Mouse (Mus musculus) right cerebral cortex, postnatal 25 days (tissue): ENCODE results near the gene Ldb1.
A peak's percentile ranks its signal among the peaks of the same experiment; 100 is the strongest.

Source experiments
- DNase-seq: peaks from one replicate; pipeline ENCODE4 v3.0.0; 2022

Gene Ldb1

DNA sequence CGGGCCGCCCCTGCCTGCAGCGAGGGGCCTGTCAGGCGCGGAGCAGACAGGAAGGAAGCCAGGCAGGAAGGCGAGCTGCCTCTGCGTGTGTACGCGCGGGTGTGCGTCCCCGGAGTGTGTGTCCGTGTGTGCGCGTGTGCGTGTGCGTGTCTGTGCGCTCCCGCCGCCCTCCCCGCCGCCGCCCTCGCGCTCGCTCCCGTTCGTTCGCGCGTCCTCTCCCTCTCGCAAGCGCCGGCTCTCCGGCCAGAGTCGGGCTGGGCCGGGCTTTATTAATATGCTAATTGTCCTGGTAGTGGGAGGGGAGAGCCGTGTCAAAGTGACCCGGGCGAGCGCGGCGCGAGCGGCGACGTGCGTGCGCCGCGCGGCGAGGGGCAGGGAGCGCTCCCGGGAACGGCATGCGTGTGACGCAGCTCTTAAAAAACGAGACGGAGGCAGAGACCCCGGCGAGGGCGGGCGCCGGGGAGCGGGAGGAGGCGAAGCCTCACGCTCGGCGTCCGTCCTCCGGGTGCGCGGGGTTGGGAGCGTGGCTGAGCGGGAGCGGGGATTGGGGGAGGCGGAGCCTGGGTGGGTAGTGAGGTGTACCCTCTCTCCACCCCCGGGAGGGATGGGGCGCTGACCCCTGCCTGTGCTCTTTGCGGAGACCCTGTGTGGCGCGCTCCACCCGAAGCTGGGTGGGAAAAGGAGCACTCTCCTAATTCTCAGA, at the start of gene Ldb1:
Ldb1 (minus strand) TSS at position 222 of the 703 bp plus-strand sequence.
- DNase-seq, result peak; percentile 85

GRCm38 (mm10) chr19:46094144-46094543, 49.1 kb upstream of the Ldb1 start:
- no peak for DNase-seq

DNA sequence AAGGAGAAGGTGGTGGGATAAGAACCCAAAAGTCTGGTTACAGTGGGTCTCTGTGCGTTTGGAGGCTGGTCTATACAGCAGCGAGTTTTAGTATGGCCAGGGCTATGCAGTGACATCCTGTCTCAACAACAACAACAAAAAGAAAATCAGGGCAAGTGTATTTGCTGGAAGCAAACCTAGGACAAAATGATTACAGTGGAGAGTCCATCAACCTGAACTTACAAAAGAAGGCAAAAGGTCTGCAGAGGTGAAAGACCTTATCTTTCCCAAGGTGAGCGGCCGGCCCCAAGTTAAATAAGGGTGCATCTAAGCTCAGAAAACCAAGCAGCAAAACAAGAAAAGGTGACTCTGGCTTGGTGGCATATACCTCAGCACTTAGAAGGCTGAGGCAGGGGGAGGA, 46.6 kb upstream of the Ldb1 start:
- DNase-seq, result no peak

DNA sequence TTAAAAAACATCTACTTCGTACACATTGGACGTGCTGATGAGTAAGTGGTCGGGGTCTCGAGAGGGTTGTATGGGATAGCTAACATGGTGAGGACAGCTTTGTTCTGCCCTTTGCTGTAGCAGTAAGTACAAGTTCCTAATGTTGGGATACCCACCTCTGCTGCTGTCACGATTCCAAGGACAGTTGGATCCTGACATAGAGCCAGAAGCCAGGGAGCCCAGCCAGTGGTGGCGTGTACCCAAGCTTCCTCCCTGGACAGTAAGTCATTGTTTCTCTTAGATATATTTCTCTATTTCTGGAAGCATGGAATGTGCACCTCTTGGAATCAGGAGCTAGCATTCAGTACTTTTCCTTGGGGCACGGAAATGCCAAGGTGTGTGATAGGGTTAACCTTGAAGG, 42.9 kb upstream of the Ldb1 start:
- DNase-seq, result no peak

GRCm38 (mm10) chr19:46086337-46086736, 41.3 kb upstream of the Ldb1 start:
- peak; percentile 30 for DNase-seq

- DNase-seq, result no peak
Measured at GRCm38 (mm10) chr19:46085185-46085584, 40.2 kb upstream of the Ldb1 start.

DNA sequence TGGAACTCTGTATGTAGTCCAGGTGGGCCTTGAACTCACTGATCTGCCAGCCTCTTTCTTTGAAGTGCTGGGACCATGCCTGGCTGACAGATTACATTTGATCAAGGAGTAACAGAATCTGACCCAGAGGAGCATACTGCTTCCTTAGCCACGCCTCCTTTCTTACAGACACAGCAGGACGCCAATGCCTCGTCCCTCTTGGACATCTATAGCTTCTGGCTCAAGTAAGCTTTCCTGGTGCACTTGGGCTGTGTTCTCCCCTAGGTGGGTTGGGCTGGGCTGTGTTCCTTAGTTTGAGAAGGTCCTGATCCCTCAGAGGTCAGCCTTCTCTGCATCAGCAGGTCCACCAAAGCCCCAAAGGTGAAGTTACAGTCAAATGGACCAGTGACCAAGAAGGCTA, 33.5 kb upstream of the Ldb1 start:
- no peak for DNase-seq

GRCm38 (mm10) chr19:46075616-46076607, 30.9 kb upstream of the Ldb1 start, which contains the start of gene Nolc1:
Gene Nolc1, plus strand, starts transcription at chr19:46075863.
- DNase-seq, result peak; percentile 99

DNA sequence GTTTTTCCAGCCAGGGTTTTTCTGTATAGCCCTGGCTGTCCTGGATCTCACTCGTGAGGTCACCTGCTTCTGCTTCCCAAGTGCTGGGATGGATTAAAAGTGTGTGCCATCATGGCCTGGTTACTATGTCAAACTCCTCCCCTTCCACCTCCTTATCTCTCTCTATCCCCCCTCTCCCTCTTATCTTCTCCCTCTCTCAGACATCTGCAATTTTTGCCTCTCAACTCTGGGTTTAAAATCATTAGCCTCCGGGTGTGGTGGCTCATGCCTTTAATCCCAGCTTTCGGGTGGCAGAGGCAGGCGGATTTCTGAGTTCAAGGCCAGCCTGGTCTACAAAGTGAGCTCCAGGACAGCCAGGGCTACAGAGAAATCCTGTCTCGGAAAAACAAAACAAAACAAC, 29.3 kb upstream of the Ldb1 start:
- DNase-seq, result no peak

DNA sequence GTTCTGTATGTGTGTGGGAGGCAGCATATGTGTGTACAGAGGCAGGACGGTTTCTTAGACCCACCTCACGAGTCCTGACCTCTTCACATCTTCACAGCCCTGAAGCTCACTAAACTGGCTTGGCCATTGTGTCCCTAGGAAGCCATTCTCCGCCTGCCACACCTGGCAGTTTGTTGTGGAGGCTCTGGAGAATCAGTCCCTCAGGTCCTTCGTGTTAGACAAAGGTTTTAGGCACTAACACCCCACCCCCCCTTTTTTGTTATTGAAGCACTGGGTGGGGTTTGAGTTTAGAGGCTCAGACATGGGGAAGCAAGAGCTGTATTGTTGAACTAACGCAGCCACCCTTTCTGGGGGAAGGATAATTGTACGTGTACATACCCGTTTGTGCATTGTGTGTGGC, 28.3 kb upstream of the Ldb1 start:
- no peak for DNase-seq

- DNase-seq, result no peak
Measured at GRCm38 (mm10) chr19:46068054-46068453, 23.0 kb upstream of the Ldb1 start.

GRCm38 (mm10) chr19:46060845-46061244, 15.8 kb upstream of the Ldb1 start:
- no peak for DNase-seq

DNA sequence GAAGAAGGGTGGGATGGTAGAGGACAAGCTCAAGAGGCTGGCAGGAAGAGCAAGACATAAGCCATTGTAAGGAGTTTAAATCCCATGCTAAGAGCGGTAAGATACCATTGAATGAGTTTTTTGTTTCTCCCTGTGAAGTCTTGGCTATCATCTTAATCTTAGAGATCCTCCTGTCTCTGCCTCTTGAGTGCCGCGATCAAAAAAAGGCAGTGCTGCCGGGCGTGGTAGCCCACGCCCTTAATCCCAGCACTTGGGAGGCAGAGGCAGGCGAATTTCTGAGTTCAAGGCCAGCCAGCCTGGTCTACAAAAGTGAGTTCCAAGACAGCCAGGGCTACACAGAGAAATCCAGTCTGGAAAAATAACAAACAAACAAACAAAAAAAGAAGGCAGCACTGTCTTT, 13.5 kb upstream of the Ldb1 start:
- DNase-seq, result no peak

GRCm38 (mm10) chr19:46056947-46057607, 12.1 kb upstream of the Ldb1 start:
- DNase-seq, result peak; percentile 78

DNA sequence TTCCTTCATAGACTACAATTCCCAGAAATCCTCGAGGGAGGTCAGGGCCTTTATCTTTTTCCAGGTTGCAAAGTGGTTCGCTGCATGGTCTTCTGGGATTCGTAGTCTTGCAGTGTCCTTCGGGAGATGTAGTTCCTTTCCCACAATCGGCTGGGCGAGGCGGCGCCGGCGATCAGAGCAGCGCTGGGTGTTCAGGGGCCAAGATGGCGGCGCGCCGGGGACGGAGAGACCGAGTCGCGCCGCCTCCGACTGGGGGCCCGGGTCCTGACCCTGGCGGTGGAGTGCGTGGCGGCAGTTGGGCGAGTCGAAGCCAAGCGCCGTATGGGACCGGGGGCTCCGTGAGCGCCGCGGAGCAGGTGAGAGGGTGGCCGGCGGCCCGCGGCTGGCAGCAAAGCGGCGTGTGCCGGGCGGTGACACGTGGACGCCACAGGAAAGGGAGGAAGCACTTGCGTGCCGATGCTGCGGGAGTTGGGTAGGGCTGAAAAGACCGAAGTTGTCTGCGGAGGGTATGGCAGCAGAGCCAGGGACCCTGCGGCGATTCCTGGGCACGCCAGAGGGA, 11.5 kb upstream of the Ldb1 start:
- peak; percentile 91 for DNase-seq

DNA sequence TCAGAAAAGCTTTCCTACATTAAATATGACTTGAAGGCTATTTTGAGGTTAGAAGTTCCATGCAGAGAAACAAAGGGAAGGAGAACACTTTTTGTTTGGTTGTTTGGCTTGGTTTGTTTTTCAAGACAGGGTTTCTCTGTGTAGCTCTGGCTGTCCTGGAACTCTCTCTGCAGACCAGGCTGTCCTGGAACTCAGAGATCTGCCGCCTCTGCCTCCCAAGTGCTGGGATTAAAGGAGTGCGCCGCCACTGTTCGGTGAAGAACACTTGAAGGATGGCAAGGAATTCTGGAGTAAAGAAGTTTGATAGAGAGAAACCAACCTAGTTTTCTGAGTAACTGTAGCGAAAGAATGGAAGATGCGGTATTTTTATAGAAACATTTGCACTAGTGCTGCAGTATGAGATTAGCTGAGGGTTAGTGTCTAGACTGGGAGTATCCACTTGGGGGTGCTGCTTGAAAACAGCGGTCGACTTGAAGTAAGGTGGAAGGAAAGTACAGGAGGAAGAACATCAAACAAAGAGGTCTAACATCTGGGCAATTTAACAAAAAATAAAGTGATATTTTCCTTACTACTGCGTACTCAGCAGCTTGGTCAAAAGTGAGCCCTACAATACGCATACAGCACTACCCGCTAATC, 10.9 kb upstream of the Ldb1 start:
- no peak for DNase-seq

- DNase-seq, result no peak
Measured at GRCm38 (mm10) chr19:46050462-46050861, 5.4 kb upstream of the Ldb1 start.

DNA sequence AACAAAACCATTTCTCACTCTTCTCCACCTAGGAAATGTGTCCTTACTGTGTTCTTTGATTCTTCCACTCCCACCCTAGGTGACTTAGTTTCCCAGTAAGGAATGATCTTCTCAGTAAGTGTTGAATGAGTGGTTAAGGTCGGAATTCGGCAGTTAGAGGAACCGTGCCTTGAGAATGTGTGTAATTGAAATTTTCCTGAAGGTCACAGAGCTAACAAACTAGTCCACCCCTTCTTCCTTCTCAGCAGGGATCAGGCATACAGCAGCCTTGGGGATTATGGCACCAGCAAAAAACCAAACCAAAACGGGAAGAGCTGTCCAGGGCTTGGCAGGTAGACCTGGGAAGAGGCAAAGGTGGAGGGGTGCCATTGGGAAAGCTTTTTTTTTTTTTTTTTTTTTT, 4.1 kb upstream of the Ldb1 start:
- no peak for DNase-seq

DNA sequence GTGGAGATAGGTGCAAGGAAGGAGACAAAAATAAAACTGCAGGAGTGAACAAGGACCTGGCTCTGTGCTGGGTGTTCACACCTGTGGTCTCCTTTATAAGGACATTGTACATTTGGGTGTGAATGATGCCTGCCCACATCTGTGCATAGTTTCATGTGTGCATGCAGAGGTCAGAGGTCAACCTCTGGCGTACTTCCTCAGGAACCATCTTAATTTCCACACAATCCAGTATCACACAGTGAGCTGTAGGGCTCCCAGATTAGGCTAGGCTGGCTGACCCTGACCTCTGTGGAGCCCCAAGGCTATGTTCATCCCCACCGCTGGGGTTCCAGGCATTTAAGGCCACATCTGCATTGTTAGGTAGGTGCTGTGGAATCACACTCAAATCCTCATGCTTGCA, 2.4 kb upstream of the Ldb1 start:
- DNase-seq, result no peak

DNA sequence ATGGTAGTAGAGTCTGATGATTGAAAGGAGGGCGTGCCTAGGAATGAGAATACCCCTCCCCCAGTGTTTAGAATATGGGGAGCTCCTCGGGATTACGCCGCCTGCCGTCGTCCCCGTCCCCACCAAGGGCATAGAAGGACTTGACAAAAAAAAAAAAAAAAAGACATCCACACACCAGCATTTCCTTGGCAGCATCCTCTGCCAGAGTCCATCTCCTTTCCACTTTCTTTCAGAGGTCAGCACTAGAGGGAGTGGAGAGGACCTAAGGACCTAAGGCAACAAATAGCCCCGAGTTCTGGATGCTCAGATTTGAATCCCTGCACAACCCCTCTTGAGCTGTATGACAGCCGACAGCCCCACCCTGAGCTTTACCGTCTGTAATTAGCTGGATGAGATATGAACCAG, 1.6 kb upstream of the Ldb1 start:
- DNase-seq, result no peak

- peak; percentile 52 for DNase-seq
Measured at GRCm38 (mm10) chr19:46045696-46046311, 790 bp upstream of the Ldb1 start.
